Mouse (Mus musculus): ENCODE results near the gene Kcnn1.
"Not testable (repeated sequence)": the region's sequence is repeated elsewhere in the genome, so short reads cannot be mapped to it uniquely, and the experiment has no call there.

Gene Kcnn1

GRCm38 (mm10) chr8:70862824-70863641 lies at the start of gene Kcnn1:
TSS of gene Kcnn1 (minus strand) at chr8:70863258.
- no peak for DNase-seq (ENCODE audit: low spot score in 2 of 2)

GRCm38 (mm10) chr8:70911596-70911995 lies 48.5 kb upstream of the Kcnn1 start:
- DNase-seq (ENCODE audit: low spot score in 2 of 2), result no peak

GRCm38 (mm10) chr8:70907518-70907917 lies 44.5 kb upstream of the Kcnn1 start:
- DNase-seq (ENCODE audit: low spot score in 2 of 2), result no peak

- peak; percentile 78 to 92 for DNase-seq (ENCODE audit: low spot score in 2 of 2)
Measured at GRCm38 (mm10) chr8:70905831-70906736, 43.0 kb upstream of the Kcnn1 start, which contains the start of gene Map1s. TSS of gene Map1s (plus strand) at chr8:70905932.

- no peak for DNase-seq (ENCODE audit: low spot score in 2 of 2)
Measured at GRCm38 (mm10) chr8:70905463-70905830, 42.4 kb upstream of the Kcnn1 start.

GRCm38 (mm10) chr8:70904532-70904931 lies 41.5 kb upstream of the Kcnn1 start:
- no peak for DNase-seq (ENCODE audit: low spot score in 2 of 2)

- DNase-seq (ENCODE audit: low spot score in 2 of 2), result no peak
Measured at GRCm38 (mm10) chr8:70903582-70903981, 40.5 kb upstream of the Kcnn1 start.

GRCm38 (mm10) chr8:70903112-70903511 lies 40.1 kb upstream of the Kcnn1 start:
- no peak for DNase-seq (ENCODE audit: low spot score in 2 of 2)

GRCm38 (mm10) chr8:70902211-70902610 lies 39.2 kb upstream of the Kcnn1 start:
- no peak for DNase-seq (ENCODE audit: low spot score in 2 of 2)

- no peak for DNase-seq (ENCODE audit: low spot score in 2 of 2)
Measured at GRCm38 (mm10) chr8:70900872-70901387, 37.9 kb upstream of the Kcnn1 start.

GRCm38 (mm10) chr8:70899226-70899625 lies 36.2 kb upstream of the Kcnn1 start:
- no peak for DNase-seq (ENCODE audit: low spot score in 2 of 2)

- DNase-seq (ENCODE audit: low spot score in 2 of 2), result no peak
Measured at GRCm38 (mm10) chr8:70898661-70899198, 35.7 kb upstream of the Kcnn1 start.

GRCm38 (mm10) chr8:70897681-70898413 lies 34.8 kb upstream of the Kcnn1 start:
- DNase-seq (ENCODE audit: low spot score in 2 of 2), result peak; percentile 87 to 93

- DNase-seq (ENCODE audit: low spot score in 2 of 2), result peak; percentile 80 to 87
Measured at GRCm38 (mm10) chr8:70897021-70897680, 34.1 kb upstream of the Kcnn1 start, which contains the start of gene Rpl18a. TSS of gene Rpl18a (minus strand) at chr8:70897412.

- DNase-seq (ENCODE audit: low spot score in 2 of 2), result no peak
Measured at GRCm38 (mm10) chr8:70896316-70897020, 33.4 kb upstream of the Kcnn1 start.

- DNase-seq (ENCODE audit: low spot score in 2 of 2), result not testable (repeated sequence)
Measured at GRCm38 (mm10) chr8:70895571-70896259, 32.7 kb upstream of the Kcnn1 start.

- DNase-seq (ENCODE audit: low spot score in 2 of 2), result no peak
Measured at GRCm38 (mm10) chr8:70894771-70895545, 31.9 kb upstream of the Kcnn1 start.

- DNase-seq (ENCODE audit: low spot score in 2 of 2), result no peak
Measured at GRCm38 (mm10) chr8:70894385-70894720, 31.3 kb upstream of the Kcnn1 start.
